Mouse (Mus musculus) small intestine, adult 2 months (tissue): ENCODE results near the gene Serpina10.

Experiments
- CTCF ChIP-seq: fragments of 200-500 bp; IDR thresholded peaks from 2 replicates; pipeline ENCODE4 v1.5.1; 2012; ENCODE audit warnings: low read depth, mild to moderate bottlenecking, control low read depth, inconsistent platforms, low read length, moderate library complexity, mixed read lengths; ENCODE audit not compliant: insufficient replicate concordance, insufficient read length; ENCODE audit errors: extremely low read depth
- POLR2A ChIP-seq: fragments of 200-500 bp; IDR thresholded peaks from 2 replicates; pipeline ENCODE4 v1.6.1; 2012; ENCODE audit warnings: low read depth, mild to moderate bottlenecking, control low read depth, inconsistent platforms, low read length, moderate library complexity

GRCm38 (mm10) chr12:103676039-103676438, 44.8 kb upstream of the Serpina10 start, which contains the start of gene Serpina16:
- no peak for TF ChIP-seq CTCF
- TF ChIP-seq POLR2A = no peak
